Mouse (Mus musculus) T-cell, adult 2 months (primary cell): ENCODE results near the gene Rbp7.

Experiments used
- DNase-seq: peaks from one replicate; pipeline ENCODE4 v3.0.0; 2022; ENCODE audit warnings: low spot score

Rbp7 gene

DNA sequence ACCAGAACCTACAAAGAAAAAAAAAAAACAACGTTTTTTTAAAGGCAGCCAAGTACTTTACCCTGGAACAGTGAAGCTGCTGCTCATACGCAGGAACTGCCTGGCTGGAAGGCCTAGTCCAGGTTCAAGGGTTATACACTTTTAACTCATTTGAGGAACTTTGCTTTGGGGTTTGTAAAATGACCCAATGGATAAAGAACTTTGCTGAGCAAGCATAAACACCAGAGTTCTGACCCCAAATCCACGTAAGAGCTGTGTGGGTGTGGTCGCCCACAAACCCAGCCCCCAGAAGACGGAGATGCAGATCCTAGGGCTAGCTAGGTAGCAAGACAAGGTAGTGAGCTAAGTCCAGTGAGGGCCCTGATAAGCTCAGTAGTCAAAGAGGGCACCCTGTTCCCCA is 47.3 kb downstream of the Rbp7 start:
- no peak for DNase-seq

DNA sequence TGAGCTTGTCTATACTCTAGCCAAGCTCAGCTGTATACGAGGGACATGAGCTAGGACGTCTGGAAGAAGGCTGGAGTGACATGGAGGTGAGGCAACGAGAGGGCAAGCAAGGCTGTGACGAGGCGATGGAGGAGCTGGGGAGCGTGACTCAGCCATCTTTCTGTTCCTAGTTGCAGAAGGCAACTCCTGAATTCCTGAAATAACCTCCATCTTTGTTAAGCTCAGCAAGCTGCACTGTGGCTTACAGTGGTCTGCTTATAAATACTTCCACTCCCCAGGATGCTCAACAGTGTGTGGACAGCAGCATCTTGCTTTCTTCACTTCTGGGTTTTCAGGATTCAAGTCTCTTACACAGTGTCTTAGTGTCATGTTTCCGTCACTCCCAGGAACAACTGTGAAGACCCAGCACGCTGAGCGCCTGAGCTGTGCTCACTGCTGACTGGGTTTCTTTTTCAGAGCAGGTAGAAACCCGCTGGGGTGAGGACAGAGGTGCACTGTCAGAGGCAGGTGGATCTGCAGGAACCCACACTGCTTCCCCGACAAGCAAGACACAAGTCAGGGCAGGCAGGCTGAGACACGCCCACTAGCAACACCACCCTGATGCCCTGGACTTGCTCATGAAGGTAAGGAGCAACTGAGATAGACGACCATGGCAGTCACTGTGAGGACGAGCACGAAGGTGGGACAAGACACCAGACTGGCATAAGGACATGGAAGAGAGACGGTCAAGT is 48.9 kb downstream of the Rbp7 start:
- DNase-seq: no peak

DNA sequence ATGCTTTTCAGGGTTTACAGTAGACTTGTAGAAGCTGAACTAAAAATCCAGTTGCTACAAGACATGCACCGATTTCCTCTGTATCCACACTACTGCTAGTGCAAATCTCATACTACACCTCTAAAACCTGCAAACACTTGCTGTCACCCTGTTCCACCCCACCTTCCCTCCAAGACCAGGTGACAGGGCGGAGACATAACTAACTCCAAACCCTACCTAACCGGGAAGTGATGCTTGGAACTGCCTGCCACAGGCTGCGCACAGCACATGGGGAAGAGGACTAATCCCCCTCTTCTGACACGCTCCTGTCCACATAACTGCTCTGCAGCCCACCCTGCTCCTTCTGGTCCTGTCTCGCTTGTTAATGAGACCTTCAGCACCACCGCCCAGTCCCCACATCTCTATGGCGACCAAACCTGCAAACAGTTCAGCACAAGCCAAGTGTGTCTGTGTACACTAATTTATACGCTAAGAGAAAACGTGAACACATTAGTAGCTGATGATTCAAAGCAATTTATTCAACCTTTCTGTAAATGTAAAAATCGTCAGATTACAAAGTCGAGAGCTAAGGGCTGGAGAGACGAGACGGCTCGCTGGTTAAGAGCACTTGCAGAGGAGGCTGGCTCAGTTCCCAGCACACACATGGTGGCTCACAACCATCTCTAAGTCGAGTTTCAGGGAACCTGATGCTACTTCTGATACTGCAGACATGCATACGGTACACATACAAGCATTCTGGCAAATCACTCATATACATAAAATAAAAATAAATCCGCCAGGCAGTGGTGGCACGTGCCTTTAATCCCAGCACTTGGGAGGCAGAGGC is 49.9 kb downstream of the Rbp7 start:
- no peak for DNase-seq

DNA sequence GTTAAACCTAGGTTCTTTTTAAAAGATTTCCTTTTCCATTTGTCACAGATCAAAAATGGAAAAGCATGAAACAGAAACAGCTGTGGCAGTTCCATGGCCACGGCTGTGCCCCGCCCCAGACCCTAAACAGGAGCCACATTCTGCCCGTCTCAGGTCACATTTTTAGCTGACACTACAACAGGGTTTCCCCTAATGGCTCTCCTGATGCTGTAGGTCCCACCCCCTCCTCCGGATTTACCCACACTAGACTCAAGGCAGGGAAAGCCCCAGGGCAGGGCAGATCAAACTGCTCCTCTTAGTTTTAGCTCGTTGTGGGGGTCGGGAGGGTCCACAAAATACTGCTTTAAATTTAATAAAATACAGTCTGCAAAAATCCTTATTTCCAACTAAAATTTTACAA is 51.7 kb downstream of the Rbp7 start:
- no peak for DNase-seq

DNA sequence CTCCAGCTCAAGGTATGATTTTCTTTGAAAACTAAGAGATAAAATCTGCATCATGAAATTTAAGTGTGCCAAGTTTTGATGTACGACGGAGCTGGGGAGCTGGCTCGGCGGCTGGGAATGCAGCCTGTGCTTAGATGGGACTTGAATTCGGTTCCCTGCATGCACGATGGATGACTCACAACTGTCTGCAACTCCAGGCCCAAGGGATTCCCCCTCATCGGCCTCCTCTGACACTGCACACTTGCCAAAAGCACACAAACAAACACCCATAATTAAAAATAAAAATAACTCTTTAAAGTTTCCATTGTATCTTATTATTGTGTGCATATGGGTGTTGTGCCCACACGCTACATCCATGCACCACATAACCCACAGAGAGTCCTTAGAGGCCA is 53.2 kb downstream of the Rbp7 start:
- no peak for DNase-seq

DNA sequence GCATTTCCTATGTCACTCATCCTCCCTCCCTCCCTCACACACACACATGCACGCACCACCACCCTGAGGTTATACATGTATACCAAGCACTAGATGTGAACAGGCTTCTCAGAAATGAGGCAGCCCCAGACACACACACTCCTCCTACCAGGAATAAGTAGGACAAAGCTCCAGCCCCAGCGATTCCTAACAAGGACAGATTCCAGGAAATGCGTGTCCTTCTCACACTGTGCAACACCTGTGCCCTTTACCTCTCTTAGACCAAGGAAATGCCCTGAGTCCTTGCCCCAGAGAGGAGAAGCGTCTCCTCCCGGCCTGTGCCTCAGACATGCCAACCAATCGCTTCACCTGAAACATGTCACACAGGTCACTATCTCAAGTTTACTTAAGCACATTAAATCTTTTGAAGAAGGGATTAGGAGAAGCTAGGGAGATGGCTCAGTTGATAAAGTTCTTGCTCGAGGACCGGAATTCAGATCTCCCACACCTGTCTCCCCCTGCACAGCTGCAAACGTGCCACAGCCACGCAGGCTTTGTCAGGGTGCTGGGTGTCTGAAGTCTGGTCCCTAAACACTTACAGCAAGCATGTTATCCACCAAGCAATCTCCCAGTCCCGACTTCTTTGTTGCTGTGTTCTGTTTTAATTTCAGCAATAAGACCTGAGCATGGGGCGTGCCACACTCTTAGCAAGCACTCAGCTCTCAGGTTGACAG is 53.7 kb downstream of the Rbp7 start:
- no peak for DNase-seq
